Mouse (Mus musculus) megakaryocyte, embryonic 14.5 days (primary cell): Measurements from ENCODE around the gene Slmap. TPM values are rescaled to one million over a fixed set of nuclear protein-coding genes. Genes with fewer than 3 reads are reported as not detected.
"Not testable (repeated sequence)": the region's sequence is repeated elsewhere in the genome, so short reads cannot be mapped to it uniquely, and the experiment has no call there.

Source experiments
- H3K27me3 ChIP-seq: replicated peaks from 2 replicates; pipeline ENCODE3; 2012; ENCODE audit warnings: inconsistent platforms
- H3K36me3 ChIP-seq: replicated peaks from 2 replicates; pipeline ENCODE3; 2012; ENCODE audit warnings: low read length, inconsistent platforms, mixed read lengths
- H3K4me1 ChIP-seq: 2 replicates; pipeline ENCODE4 v1.6.1; 2012; ENCODE audit warnings: inconsistent platforms
- H3K4me3 ChIP-seq: replicated peaks from 2 replicates; pipeline ENCODE3; 2012; ENCODE audit warnings: moderate library complexity, mild to moderate bottlenecking, inconsistent platforms
- H3K9me3 ChIP-seq: 2 replicates; pipeline ENCODE4 v1.6.1; 2012; ENCODE audit warnings: inconsistent platforms
- FLI1 ChIP-seq: IDR thresholded peaks from 2 replicates; pipeline ENCODE4 v1.6.1; 2012; ENCODE audit warnings: low read length, inconsistent platforms, mixed read lengths
- GATA1 ChIP-seq: IDR thresholded peaks from 3 replicates; pipeline ENCODE4 v1.6.1; 2012; ENCODE audit warnings: mixed read lengths, low read length, inconsistent platforms, borderline replicate concordance
- polyA plus RNA-seq: library from polyadenylated mRNA; stranded (reverse); fragments of >175 nt; gene quantifications from 2 replicates; pipeline ENCODE4 v1.2.3, GENCODE M21; 2012; ENCODE audit warnings: low replicate concordance; ENCODE audit not compliant: insufficient read depth

Slmap gene
- polyA plus RNA-seq, 1 experiment, result 9.8 TPM

- H3K27me3 ChIP-seq, result no peaks in the 10 kb centered on the region
- peaks cover 82% of the 10 kb centered on the region for H3K36me3 ChIP-seq
- peaks cover 39% of the 10 kb centered on the region for H3K4me1 ChIP-seq
- H3K9me3 ChIP-seq, result no peaks in the 10 kb centered on the region
- no peak overlapping the region for H3K4me3 ChIP-seq
- TF ChIP-seq FLI1, result no peak
- TF ChIP-seq GATA1, result no peak
Measured at GRCm38 (mm10) chr14:26431919-26432318, 102.8 kb downstream of the Slmap start.

- Histone ChIP-seq H3K36me3 (peaks cover 99% of the 10 kb centered on the region), H3K9me3 (no peaks in the 10 kb centered on the region), H3K4me3 (no peak overlapping the region), H3K4me1 (peaks cover 10% of the 10 kb centered on the region), H3K27me3 (no peaks in the 10 kb centered on the region)
- TF ChIP-seq FLI1 (no peak), GATA1 (no peak)
Measured at GRCm38 (mm10) chr14:26420231-26420630, 114.5 kb downstream of the Slmap start.

GRCm38 (mm10) chr14:26417956-26418355 is 116.8 kb downstream of the Slmap start:
- H3K27me3 ChIP-seq, result no peaks in the 10 kb centered on the region
- no peak overlapping the region for H3K4me3 ChIP-seq
- TF ChIP-seq FLI1, result no peak
- TF ChIP-seq GATA1, result no peak
- peaks cover 15% of the 10 kb centered on the region for H3K4me1 ChIP-seq
- H3K9me3 ChIP-seq, result no peaks in the 10 kb centered on the region
- H3K36me3 ChIP-seq, result peaks cover 98% of the 10 kb centered on the region

- no peaks in the 10 kb centered on the region for H3K9me3 ChIP-seq
- H3K4me3 ChIP-seq, result no peak overlapping the region
- peaks cover 15% of the 10 kb centered on the region for H3K4me1 ChIP-seq
- TF ChIP-seq FLI1, result no peak
- no peaks in the 10 kb centered on the region for H3K27me3 ChIP-seq
- peaks cover 98% of the 10 kb centered on the region for H3K36me3 ChIP-seq
Measured at GRCm38 (mm10) chr14:26417088-26417487, 117.6 kb downstream of the Slmap start.

- no peak for TF ChIP-seq GATA1
- TF ChIP-seq FLI1, result no peak
- Histone ChIP-seq H3K9me3 (no peaks in the 10 kb centered on the region), H3K27me3 (no peaks in the 10 kb centered on the region), H3K4me3 (no peak overlapping the region), H3K36me3 (peaks cover 84% of the 10 kb centered on the region), H3K4me1 (peaks cover 15% of the 10 kb centered on the region)
Measured at GRCm38 (mm10) chr14:26413581-26413980, 121.2 kb downstream of the Slmap start.

- Histone ChIP-seq H3K4me3 (no peak overlapping the region), H3K36me3 (peaks cover 50% of the 10 kb centered on the region), H3K9me3 (no peaks in the 10 kb centered on the region), H3K27me3 (no peaks in the 10 kb centered on the region), H3K4me1 (no peaks in the 10 kb centered on the region)
- TF ChIP-seq GATA1, result no peak
- TF ChIP-seq FLI1, result no peak
Measured at GRCm38 (mm10) chr14:26406746-26407145, 128.0 kb downstream of the Slmap start.

GRCm38 (mm10) chr14:26398508-26399160 is 136.1 kb downstream of the Slmap start:
- Histone ChIP-seq H3K4me1 (no peaks in the 10 kb centered on the region), H3K27me3 (peaks cover under 1% of the 10 kb centered on the region), H3K9me3 (peaks cover 39% of the 10 kb centered on the region), H3K36me3 (no peaks in the 10 kb centered on the region), H3K4me3 (no peak overlapping the region)
- TF ChIP-seq GATA1 (no peak), FLI1 (no peak)

GRCm38 (mm10) chr14:26391866-26392265 is 142.9 kb downstream of the Slmap start:
- Histone ChIP-seq H3K27me3 (peaks cover 24% of the 10 kb centered on the region), H3K9me3 (peaks cover 30% of the 10 kb centered on the region), H3K4me3 (no peak overlapping the region), H3K4me1 (no peaks in the 10 kb centered on the region), H3K36me3 (no peaks in the 10 kb centered on the region)
- TF ChIP-seq GATA1 (no peak), FLI1 (no peak)

GRCm38 (mm10) chr14:26388961-26389360 is 145.8 kb downstream of the Slmap start:
- 0 out of 2 replicates have a peak, but pooled peaks cover 10% of the 10 kb centered on the region for H3K9me3 ChIP-seq
- H3K4me1 ChIP-seq, H3K4me3 ChIP-seq, H3K36me3 ChIP-seq: not testable (repeated sequence)
- peaks cover 33% of the 10 kb centered on the region for H3K27me3 ChIP-seq

- H3K4me1 ChIP-seq, H3K9me3 ChIP-seq, H3K36me3 ChIP-seq, H3K4me3 ChIP-seq: not testable (repeated sequence)
- peaks cover 31% of the 10 kb centered on the region for H3K27me3 ChIP-seq
Measured at GRCm38 (mm10) chr14:26386999-26387398, 147.7 kb downstream of the Slmap start.

- peaks cover 25% of the 10 kb centered on the region for H3K27me3 ChIP-seq
- not testable (repeated sequence) for H3K4me3 ChIP-seq, H3K4me1 ChIP-seq, H3K36me3 ChIP-seq, H3K9me3 ChIP-seq
Measured at GRCm38 (mm10) chr14:26385659-26386058, 149.1 kb downstream of the Slmap start.
